Mouse (Mus musculus): ENCODE results near the gene Rps16.

DNA sequence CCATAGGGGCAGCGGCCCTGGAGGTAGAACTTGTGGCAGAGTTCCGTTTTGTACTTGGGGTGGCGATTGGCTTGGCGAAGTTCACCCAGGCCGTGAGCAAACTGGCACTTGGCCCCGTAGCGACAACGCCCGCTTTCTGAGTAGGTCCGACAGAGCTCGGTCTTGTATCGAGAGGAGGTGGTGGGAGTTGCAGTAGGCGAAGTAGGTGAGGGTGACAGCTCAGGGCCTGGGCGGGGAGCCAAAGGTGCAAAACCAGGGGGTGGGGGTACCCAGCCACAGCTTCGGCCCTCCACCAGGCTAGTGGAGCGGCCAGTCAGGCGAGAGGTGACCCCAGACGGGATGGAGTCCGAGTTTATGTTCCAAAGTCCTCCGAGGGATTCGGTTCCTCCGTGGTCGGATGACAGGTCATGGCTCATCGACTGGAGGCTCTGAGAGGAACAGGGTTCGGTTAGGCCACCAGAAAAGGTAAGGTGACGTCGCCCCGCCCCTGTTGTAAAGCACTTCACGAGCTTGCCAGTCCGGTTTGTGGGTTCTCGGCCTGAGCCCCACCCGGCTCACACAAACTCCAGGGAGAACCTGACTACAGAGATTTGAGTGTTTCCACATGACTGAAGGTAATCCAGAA lies 27.7 kb downstream of the Rps16 start:
- TF ChIP-seq CTCF (IDR thresholded peaks at IDR 0.05; ENCODE audit: low read depth, low read length), result no peak; the same call in 1 of the 2 replicates
- TF ChIP-seq POLR2A (IDR thresholded peaks at IDR 0.05; ENCODE audit: extremely low read depth, insufficient read depth, low read length), result peak; percentile 53; the same call in 1 of the 2 replicates

Measured in liver, adult 2 months (tissue).